Mouse (Mus musculus): ENCODE data around the gene Tanc2.

The Tanc2 gene

DNA sequence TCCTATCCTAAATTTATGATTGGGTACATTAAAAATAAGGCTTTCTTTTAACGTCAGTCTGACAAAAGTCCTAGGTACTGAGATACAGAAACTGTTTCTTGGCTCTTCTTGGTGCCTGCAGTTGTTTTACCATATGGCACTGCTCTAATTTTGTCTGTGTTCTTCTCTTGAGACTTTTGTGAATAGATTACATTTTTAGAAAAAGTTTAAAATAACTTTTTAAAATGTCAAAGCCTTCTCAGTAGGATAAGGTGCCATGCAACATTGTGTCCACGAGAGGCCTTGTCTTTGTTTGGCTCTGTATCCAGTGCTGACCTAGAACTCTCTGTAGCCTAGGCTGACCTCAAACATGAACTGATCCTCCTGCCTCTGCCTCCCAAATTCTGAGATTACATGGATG lies 238.4 kb downstream of the Tanc2 start:
- peak; percentile 71 for ATAC-seq (ENCODE audit: low TSS enrichment)

GRCm38 (mm10) chr11:105835209-105835608 lies 245.4 kb downstream of the Tanc2 start:
- no peak for ATAC-seq (ENCODE audit: low TSS enrichment)

DNA sequence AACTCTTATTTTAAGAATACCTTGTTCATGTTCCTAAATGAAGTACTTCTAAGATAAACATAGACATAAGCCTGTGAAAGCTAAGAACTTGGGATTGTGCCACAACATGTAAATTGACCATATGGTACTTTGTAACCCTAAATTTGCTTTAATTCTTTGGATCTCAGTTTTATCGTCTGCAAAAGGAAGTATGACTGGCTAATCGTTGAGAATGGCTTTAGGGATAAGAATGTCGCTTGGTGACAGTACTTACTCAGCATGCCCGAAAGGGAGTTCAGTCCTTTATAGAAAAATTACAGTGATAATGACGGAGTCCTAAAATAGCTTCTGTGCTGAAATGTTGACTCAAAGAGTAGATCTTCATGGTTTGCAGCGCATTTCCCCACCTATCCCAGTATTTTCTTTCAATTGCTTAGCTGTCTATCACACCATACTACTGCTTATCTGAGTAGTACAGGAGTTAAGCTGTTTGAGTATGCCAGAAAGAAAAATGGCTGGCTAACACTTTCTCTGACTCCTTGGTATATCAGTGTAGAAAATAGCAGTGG lies 246.6 kb downstream of the Tanc2 start:
- ATAC-seq (ENCODE audit: low TSS enrichment) = peak; percentile 70

GRCm38 (mm10) chr11:105837962-105838361 lies 248.2 kb downstream of the Tanc2 start:
- ATAC-seq (ENCODE audit: low TSS enrichment) = peak; percentile 85

DNA sequence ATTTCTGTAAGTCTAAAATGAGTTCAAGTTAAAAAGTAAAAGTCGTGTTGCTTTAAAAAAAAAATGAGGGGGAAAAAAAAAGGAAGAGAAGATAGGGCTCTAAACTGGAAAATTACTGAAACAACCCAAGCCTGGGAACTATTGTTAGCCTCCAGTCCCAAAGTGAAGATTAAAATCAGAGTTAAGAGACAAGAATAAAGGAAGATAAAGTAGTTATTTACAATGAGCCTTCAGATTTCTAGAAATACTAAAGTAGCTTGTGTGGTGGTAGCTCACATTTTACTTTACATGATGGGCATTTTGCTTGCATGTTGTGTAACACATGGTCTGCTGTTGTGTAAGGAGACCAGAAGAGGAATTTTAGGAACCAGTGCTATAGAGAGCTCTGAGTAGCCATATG lies 256.1 kb downstream of the Tanc2 start:
- ATAC-seq (ENCODE audit: low TSS enrichment) = peak; percentile 91

DNA sequence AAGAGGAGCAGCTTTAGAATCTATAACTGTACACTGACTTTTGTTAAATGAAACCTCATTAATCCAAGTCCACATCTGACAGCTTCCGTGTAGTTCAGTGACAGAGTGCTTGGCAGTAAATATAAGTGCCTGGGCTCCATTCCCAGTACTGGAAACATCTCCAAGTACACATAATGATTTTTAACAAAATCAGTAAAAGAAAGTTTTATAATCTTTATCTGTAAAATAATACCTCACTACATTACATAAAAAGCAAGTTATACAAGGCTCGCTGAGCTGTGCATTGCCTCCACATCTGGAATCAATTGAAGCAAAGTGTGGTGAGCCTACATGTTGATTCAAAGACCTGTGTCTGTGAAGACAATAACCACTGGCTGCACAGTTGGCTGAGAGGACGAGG lies 265.7 kb downstream of the Tanc2 start:
- peak; percentile 86 for ATAC-seq (ENCODE audit: low TSS enrichment)

DNA sequence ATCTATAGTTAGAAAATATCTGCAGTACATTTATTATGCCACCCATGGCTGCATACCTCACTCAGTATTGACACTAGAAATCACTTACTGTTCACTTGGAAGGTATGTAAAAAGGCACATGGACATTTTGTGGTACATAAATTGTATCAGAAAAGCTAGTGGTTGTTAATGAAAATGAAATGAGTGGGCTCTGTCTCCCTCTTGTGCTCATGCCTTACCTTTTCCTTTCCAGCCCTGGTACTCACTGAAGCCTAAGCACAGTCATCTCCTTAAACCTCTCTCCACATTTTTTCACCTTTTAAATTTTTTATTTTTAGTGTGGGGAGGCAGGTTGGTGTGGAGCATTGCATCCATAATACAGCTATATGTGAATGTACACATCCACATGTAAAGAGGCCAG lies 268.3 kb downstream of the Tanc2 start:
- ATAC-seq (ENCODE audit: low TSS enrichment) = no peak

GRCm38 (mm10) chr11:105885558-105885957 lies 295.8 kb downstream of the Tanc2 start:
- ATAC-seq (ENCODE audit: low TSS enrichment) = no peak

DNA sequence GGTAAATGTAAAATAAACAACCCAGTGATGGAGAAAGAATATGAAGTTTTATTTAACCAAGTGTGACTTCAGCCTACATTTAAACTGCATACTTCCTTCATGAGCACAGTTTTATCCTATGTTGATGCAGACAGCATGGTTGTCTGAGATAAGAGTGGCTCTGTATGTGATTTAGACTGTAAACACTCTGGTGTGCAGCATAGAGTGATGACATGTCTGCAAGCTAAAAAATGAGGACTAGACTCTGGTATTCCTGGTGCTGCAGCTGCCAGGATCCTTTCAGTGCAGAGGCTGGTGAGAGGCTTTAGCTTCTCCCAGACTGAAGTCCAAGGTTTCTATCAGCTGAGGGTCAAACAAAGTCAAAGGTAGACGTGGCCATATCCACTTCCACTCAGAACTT lies 297.5 kb downstream of the Tanc2 start:
- ATAC-seq (ENCODE audit: low TSS enrichment) = no peak

- ATAC-seq (ENCODE audit: low TSS enrichment) = no peak
Observed at GRCm38 (mm10) chr11:105899151-105899550, 309.4 kb downstream of the Tanc2 start.

- ATAC-seq (ENCODE audit: low TSS enrichment) = no peak
Observed at GRCm38 (mm10) chr11:105901501-105901900, 311.7 kb downstream of the Tanc2 start.

- ATAC-seq (ENCODE audit: low TSS enrichment) = no peak
Observed at GRCm38 (mm10) chr11:105902956-105903355, 313.2 kb downstream of the Tanc2 start.

GRCm38 (mm10) chr11:105905529-105906213 lies 315.9 kb downstream of the Tanc2 start:
- ATAC-seq (ENCODE audit: low TSS enrichment) = no peak

DNA sequence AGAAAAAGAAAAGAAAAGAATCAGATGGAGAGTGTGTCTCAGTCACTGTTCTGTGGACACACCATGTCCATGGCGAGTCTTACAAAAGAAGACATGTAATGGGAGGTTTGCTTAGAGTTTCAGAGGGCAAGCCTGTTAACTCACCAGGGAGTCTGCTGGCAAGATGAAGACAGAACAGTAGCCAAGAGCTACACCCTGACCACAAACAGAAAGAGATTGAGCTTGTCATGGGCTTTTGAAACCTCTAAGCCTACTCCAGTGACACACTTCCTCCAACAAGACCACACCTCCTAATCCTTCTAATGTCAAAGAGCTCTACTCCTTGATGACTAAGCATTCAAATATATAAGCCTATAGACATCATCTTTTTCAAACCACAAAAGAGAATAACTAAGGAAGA lies 317.6 kb downstream of the Tanc2 start:
- ATAC-seq (ENCODE audit: low TSS enrichment) = no peak

DNA sequence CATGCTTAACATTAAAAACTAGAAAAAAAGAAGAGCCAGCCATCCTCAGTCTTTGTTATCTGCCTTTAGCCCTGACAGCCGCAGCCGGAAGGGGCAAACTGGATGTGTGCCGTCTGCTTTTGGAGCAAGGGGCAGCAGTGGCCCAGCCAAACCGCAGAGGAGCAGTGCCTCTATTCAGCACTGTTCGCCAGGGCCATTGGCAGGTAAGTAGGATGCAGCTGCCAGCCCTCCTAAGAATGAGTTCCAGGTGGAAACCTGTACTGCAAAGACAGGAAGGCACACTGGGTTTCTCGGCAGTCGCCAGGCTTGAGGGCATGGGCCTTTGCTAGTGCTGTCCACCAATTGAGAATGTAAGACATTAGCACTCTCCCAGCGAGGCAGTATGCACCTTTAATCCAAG lies 319.1 kb downstream of the Tanc2 start:
- ATAC-seq (ENCODE audit: low TSS enrichment) = no peak

DNA sequence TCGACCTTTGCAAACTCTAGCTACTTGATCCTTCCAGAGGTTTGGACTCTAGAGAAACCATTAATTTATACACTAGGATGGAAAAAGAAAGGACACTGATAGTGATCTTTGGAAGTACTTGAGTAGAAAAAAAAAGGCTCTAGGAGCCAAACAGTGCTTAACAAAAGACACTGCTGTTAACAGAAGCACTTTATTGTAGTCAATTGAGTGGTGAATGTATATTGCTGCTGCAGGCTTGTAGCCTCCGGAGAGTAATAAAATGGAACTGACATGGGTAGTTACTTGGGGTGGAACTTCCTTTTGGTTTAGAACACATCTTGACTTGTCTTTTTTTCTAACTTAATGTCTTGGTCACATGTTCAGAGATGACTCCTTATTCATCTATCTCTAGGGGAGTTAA lies 319.8 kb downstream of the Tanc2 start:
- ATAC-seq (ENCODE audit: low TSS enrichment) = no peak

DNA sequence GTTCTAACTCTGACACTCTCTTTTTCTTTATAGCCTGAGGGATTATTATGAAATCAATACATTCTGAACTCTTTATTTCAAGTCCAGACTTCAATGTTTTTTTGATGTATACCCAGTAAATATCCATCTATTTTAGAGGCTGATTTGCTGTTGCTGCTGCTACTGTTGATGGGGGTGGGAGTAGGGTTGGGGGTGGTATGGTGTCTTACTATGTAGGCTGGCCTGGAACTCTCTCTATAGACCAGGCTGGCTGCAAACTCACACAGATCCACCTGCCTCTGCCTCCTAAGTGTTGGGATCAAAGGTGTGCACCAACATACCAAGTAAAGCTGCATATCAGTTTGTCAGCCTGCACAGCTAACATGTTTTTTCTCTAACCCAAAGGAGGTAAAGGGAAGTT lies 321.4 kb downstream of the Tanc2 start:
- no peak; the same call in 1 of the 2 replicates for ATAC-seq (ENCODE audit: low TSS enrichment)

DNA sequence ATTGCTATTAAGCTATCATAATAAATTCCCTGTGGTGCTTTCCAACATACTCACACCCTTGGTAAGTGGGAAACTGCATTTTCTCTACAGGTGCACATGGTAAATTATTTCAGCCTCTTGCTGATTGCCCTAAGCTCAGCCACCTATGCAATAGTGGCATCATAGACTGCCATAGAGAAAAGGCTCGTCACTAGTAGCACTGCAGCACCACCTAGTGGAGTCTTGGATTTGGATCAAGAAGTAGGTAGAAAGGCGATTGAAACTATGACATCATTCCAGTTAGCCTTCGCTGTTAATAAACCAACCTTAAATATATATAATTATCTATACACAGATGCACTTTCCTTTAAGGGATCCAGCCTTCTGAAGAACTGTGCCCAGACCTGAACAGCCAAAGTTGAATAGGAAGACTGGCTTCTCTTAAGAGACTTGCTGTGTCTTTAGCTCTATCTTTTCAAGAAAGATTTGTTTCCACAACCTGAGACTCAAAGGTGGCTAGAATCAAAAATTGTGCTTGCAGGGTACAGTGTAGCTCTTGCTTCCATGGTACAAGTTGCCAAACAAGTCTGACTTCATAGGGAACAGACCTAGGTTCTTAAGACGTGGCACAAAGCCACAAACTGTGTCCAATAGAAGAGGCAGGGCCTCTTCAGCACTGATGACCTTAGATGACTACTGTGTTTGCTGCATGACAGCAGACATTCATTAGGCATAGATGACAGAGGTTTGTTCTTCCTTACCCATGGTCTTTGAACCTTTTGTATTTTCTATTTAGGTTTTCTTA lies 322.0 kb downstream of the Tanc2 start:
- ATAC-seq (ENCODE audit: low TSS enrichment) = peak; percentile 75

GRCm38 (mm10) chr11:105913580-105913979 lies 323.8 kb downstream of the Tanc2 start:
- ATAC-seq (ENCODE audit: low TSS enrichment) = peak; percentile 71

GRCm38 (mm10) chr11:105920098-105920785 lies 330.5 kb downstream of the Tanc2 start:
- no peak for ATAC-seq (ENCODE audit: low TSS enrichment)

GRCm38 (mm10) chr11:105920836-105921235 lies 331.1 kb downstream of the Tanc2 start:
- no peak for ATAC-seq (ENCODE audit: low TSS enrichment)

DNA sequence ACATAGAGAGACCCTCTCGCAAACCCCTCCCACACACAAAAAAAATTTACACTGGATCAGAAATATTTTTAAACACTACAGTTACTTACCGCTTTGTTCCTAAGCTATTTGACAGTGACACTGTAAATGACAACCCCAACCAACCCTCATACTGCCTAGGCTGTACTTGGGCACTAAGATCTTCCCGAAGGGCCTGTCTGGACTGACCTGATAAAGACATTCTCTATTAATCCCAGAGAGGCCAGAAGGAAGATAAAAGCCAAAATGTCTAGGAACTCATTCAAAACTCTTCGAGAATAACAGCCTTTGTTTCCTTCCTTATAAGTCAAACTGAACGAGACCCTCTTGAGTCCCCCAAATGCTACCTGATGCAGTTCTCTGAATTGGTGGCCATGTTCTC lies 331.5 kb downstream of the Tanc2 start:
- no peak for ATAC-seq (ENCODE audit: low TSS enrichment)

Measured in frontal cortex, adult (tissue).